Mouse (Mus musculus) ES-E14 (cell line): ENCODE measurements at regions not wholly inside any gene's neighbourhood (a gene's known extent, or its start where the extent isn't known, plus 50 kb on each side); places are given as distances from the start of the nearest gene placed in this dataset.
A peak's percentile ranks its signal among the peaks of the same experiment; 100 is the strongest.

Experiments
- DNase-seq: peaks from one replicate; pipeline ENCODE4 v3.0.0-alpha.2; 2013; ENCODE audit warnings: low read depth, low spot score
- H3K27ac ChIP-seq: 2 replicates; pipeline ENCODE4 v1.5.1; 2012; ENCODE audit warnings: low read depth, mild to moderate bottlenecking, low read length, moderate library complexity, mixed read lengths; ENCODE audit not compliant: poor library complexity, insufficient read depth, severe bottlenecking
- H3K36me3 ChIP-seq: 2 replicates; pipeline ENCODE4 v1.6.1; 2012; ENCODE audit warnings: mild to moderate bottlenecking, low read length, moderate library complexity, mixed read lengths; ENCODE audit not compliant: control insufficient read depth, poor library complexity, insufficient read depth, severe bottlenecking
- H3K4me1 ChIP-seq, 2 experiments: fragments of 150-350 bp in 1 of 2; sonication (generic) in 1 of 2; 2 replicates each; pipeline ENCODE4 v1.6.1; 2012; ENCODE audit warnings: low read length in 2 of 2, mild to moderate bottlenecking in 1 of 2, mixed read lengths in 1 of 2; ENCODE audit not compliant: control insufficient read depth in 2 of 2, insufficient read depth in 2 of 2, poor library complexity in 1 of 2
- H3K4me3 ChIP-seq, 2 experiments: fragments of 150-350 bp in 1 of 2; sonication (generic) in 1 of 2; 2 replicates each; pipeline ENCODE4 v1.5.1; 2012; ENCODE audit warnings: low read length in 2 of 2, low read depth in 1 of 2, mild to moderate bottlenecking in 1 of 2, mixed read lengths in 1 of 2; ENCODE audit not compliant: insufficient read depth in 1 of 2, poor library complexity in 1 of 2, severe bottlenecking in 1 of 2
- H3K9ac ChIP-seq: 2 replicates; pipeline ENCODE4 v1.6.1; 2012; ENCODE audit warnings: low read depth, mild to moderate bottlenecking, low read length, mixed read lengths; ENCODE audit not compliant: poor library complexity, insufficient read depth, severe bottlenecking
- H3K9me3 ChIP-seq: fragments of 150-350 bp; sonication (generic); 2 replicates; pipeline ENCODE4 v1.6.1; 2012; ENCODE audit warnings: low read depth, mild to moderate bottlenecking, low read length; ENCODE audit not compliant: control insufficient read depth, insufficient read depth
- CHD2 ChIP-seq: IDR thresholded peaks from 2 replicates; pipeline ENCODE4 v1.6.1; 2014; ENCODE audit warnings: mild to moderate bottlenecking, low read depth, low read length, inconsistent platforms
- HCFC1 ChIP-seq: IDR thresholded peaks from 2 replicates; pipeline ENCODE4 v1.6.1; 2012; ENCODE audit warnings: low read length, inconsistent platforms, borderline replicate concordance; ENCODE audit not compliant: insufficient read depth
- MAFK ChIP-seq: IDR thresholded peaks from 2 replicates; pipeline ENCODE4 v1.6.1; 2014; ENCODE audit warnings: mild to moderate bottlenecking, low read depth, low read length, inconsistent platforms; ENCODE audit not compliant: insufficient read depth
- ZC3H11A ChIP-seq: IDR thresholded peaks from 2 replicates; pipeline ENCODE4 v1.6.1; 2012; ENCODE audit warnings: low read depth, mild to moderate bottlenecking, inconsistent platforms, low read length, borderline replicate concordance
- ZNF384 ChIP-seq: IDR thresholded peaks from 2 replicates; pipeline ENCODE4 v1.6.1; 2012; ENCODE audit warnings: low read depth, low read length, inconsistent platforms
- in situ Hi-C, 2 experiments: fragments of 600-800 bp; cut with MboI; formaldehyde crosslinking; loops; one replicate each; pipeline ENCODE4 v1.15.1; 2025; ENCODE audit warnings: low sequenced_read_pairs in 2 of 2, inconsistent platforms in 1 of 2; ENCODE audit not compliant: unreplicated experiment in 2 of 2

GRCm38 (mm10) chr2:30725601-30726489, 77.6 kb downstream of the 1700001O22Rik start:
- H3K9ac ChIP-seq = no peak overlapping the region
- H3K4me3 ChIP-seq = peak overlapping the region; percentile 28 to 45; a peak in 3 of 4 replicates
- no peak for DNase-seq
- in situ Hi-C loops = no loop called here
- H3K27ac ChIP-seq = no peak overlapping the region
- peaks cover 2 to 24% of the 10 kb centered on the region in 2 experiments; a peak in 3 of 4 replicates for H3K4me1 ChIP-seq
- TF ChIP-seq ZNF384 (no peak), ZC3H11A (no peak), CHD2 (no peak), HCFC1 (no peak), MAFK (no peak)
- no peaks in the 10 kb centered on the region for H3K36me3 ChIP-seq
- no peaks in the 10 kb centered on the region for H3K9me3 ChIP-seq

- no peak overlapping the region for H3K27ac ChIP-seq
- DNase-seq = no peak
- no peak overlapping the region for H3K9ac ChIP-seq
- H3K4me3 ChIP-seq = peak overlapping the region; percentile 28 to 45; a peak in 2 of 4 replicates
- H3K36me3 ChIP-seq = no peaks in the 10 kb centered on the region
- peaks cover 3 to 30% of the 10 kb centered on the region in 2 experiments; a peak in 3 of 4 replicates for H3K4me1 ChIP-seq
- in situ Hi-C loops = no loop called here
- TF ChIP-seq CHD2 (no peak), ZC3H11A (no peak), MAFK (no peak), ZNF384 (no peak), HCFC1 (no peak)
- no peaks in the 10 kb centered on the region for H3K9me3 ChIP-seq
Observed at GRCm38 (mm10) chr2:30725186-30725585, 78.3 kb downstream of the 1700001O22Rik start.

- in situ Hi-C loops = no loop called here
- Histone ChIP-seq H3K4me3 (no peak overlapping the region), H3K9me3 (no peaks in the 10 kb centered on the region), H3K36me3 (no peaks in the 10 kb centered on the region), H3K9ac (no peak overlapping the region), H3K4me1 (peaks cover 6 to 37% of the 10 kb centered on the region in 2 experiments; a peak in 3 of 4 replicates), H3K27ac (no peak overlapping the region)
- DNase-seq = no peak
- TF ChIP-seq ZC3H11A = no peak
- TF ChIP-seq HCFC1 = no peak
- no peak for TF ChIP-seq ZNF384
- no peak for TF ChIP-seq MAFK
- TF ChIP-seq CHD2 = no peak
Observed at GRCm38 (mm10) chr2:30724521-30724920, 78.9 kb downstream of the 1700001O22Rik start.

GRCm38 (mm10) chr2:30723059-30723587, 80.3 kb downstream of the 1700001O22Rik start:
- peaks cover 6 to 40% of the 10 kb centered on the region in 2 experiments; a peak in 3 of 4 replicates for H3K4me1 ChIP-seq
- DNase-seq = no peak
- no peak overlapping the region for H3K4me3 ChIP-seq
- in situ Hi-C loops = no loop called here
- no peaks in the 10 kb centered on the region for H3K9me3 ChIP-seq
- H3K36me3 ChIP-seq = no peaks in the 10 kb centered on the region
- H3K27ac ChIP-seq = no peak overlapping the region
- H3K9ac ChIP-seq = no peak overlapping the region
- TF ChIP-seq MAFK (no peak), ZNF384 (no peak)
